Mouse (Mus musculus) small intestine, adult 2 months (tissue): Measurements from ENCODE around the gene Tspan9.

ENCODE experiments used
- CTCF ChIP-seq: fragments of 200-500 bp; IDR thresholded peaks from 2 replicates; pipeline ENCODE4 v1.5.1; 2012; ENCODE audit warnings: low read depth, mild to moderate bottlenecking, control low read depth, inconsistent platforms, low read length, moderate library complexity, mixed read lengths; ENCODE audit not compliant: insufficient replicate concordance, insufficient read length; ENCODE audit errors: extremely low read depth
- POLR2A ChIP-seq: fragments of 200-500 bp; IDR thresholded peaks from 2 replicates; pipeline ENCODE4 v1.6.1; 2012; ENCODE audit warnings: low read depth, mild to moderate bottlenecking, control low read depth, inconsistent platforms, low read length, moderate library complexity

DNA sequence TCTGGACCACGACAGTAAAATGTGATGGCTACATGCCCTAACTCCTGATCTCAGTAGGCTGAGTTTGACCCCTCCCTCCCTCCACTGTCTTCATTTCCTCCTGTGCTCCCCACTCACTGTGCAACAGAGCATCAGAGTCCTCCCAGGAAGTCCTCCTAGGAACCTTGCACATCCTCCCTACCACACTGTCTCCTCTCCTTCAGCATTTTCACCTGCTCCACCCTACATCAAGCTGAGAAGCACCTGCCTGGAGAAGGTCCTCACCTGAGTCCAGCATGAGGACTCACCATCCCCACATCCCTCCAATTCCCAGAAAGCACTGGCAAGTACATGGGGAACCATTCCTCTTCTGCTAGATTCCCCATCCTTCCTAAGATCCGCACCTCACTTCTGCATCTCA lies 111.8 kb downstream of the Tspan9 start:
- TF ChIP-seq CTCF (no peak), POLR2A (no peak)
